Mouse (Mus musculus): ENCODE measurements around the gene B230217C12Rik.

DNA sequence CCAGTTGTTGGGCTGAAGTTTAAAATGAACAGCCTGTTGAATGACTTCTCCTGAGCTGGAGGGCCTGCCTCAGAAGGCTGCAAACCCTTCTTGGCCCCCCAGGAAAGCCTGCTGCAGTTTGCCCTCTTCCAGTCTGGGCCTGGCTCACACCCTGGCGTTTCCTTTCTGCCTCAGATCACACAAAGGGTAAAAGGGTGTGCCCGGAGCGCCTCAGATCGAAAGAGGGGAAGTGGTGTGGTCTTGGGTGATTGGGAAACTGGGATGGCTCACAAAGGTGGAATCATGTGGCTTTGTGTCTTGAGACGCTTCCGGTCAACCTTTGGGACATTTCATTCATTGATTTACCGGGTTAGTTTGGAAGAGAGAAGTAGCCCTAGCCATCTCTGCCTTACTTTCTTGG lies 14.2 kb upstream of the B230217C12Rik start:
- TF ChIP-seq CTCF (IDR thresholded peaks at IDR 0.05; ENCODE audit: insufficient read depth, low read depth, low read length) = no peak
- no peak for TF ChIP-seq POLR2A (IDR thresholded peaks at IDR 0.05; ENCODE audit: insufficient read depth, low read depth, low read length)

Measured in olfactory bulb, adult 2 months (tissue).